Mouse (Mus musculus) CD8-positive naive resting alpha-beta T cell, adult 57 days (primary cell): ENCODE data around the gene Arl6ip1. TPM values are rescaled to one million over a fixed set of nuclear protein-coding genes. Genes with fewer than 3 reads are reported as not detected.

Experiments used
- total RNA-seq: library from RNA; stranded (reverse); gene quantifications from one replicate; pipeline ENCODE4 v1.2.4, GENCODE M21; 2023

Gene Arl6ip1
- total RNA-seq = 119 TPM

DNA sequence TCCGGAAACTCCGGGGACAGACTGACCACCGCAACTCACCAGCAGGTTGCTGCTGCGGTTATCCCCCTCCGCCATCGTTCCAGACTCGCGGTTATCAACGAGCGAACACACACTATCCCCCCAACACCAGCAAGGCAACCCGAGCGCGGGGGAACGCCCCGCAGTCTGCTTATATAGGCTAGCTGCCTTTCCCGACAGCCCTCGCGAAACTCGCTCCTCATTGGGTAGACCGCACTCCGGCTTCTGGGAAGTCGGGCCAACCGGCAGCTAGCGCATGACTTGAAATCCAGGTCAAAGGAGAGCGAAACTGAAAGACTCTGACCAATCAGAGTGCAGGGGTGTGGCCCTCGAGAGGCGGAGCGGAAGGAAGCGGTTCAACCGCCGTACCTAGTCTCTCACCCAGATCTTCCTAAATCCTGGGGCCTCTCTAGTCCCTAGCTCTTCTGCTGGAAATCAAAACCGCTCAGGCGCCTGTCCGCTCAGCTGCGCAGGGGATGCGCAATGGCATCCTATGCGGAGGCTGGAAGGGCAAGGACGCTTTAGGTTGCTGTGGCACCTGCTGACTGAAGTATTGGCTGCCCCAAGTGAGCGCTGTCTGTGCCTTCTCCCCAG, at the start of gene Arl6ip1:
Gene Arl6ip1, minus strand, starts transcription at position 233 of the 612 bp plus-strand sequence.

DNA sequence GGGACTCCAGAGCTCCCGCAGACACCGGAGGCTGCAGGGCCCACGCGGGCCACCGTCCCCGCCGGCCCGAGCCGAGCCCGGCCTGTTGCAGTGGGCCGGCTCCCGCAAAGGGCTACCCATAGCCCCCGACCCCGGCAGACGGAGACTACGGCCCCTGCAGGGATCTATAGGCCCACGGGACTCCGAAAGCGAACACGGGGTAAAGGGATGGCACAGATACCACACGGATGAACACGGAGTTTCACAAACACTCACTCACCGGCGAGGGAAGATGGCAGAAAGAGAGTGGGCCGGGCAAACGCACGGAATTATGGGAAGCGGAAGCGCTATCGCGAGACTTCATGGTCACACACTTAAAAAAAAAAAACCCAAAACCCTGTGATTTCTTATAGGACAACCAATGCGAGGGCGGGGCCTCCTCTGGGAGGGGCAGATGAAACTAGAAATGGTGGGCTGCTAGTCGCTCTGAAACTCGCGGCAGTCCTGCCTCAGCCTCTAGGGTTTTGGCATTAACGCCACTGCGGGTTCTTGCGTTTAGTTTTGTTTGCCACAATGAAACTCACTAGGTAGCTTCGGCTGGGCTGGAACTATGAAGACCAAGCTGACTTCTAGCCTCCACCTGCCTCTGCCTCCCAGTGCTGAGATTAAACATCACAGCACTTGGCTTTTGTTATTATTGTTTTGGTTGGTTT, 13.4 kb downstream of the Arl6ip1 start, which contains the start of gene Rps15a:
Gene Rps15a, minus strand, starts transcription at position 312 of the 692 bp plus-strand sequence.

Other genes starting within 250 kb of the Arl6ip1 start
- 3,761 TPM for gene Rps15a, start 13.5 kb downstream of the Arl6ip1 start, total RNA-seq
- 184 TPM for gene Smg1, start 114.0 kb upstream of the Arl6ip1 start, total RNA-seq